Mouse (Mus musculus) CH12.LX (cell line): ENCODE measurements around the gene Tmeff2. TPM values are rescaled to one million over a fixed set of nuclear protein-coding genes. Genes with fewer than 3 reads are reported as not detected.

Source experiments
- DNase-seq: peaks from one replicate; pipeline ENCODE4 v3.0.0-alpha.2; 2013; ENCODE audit errors: extremely low read depth
- H3K27ac ChIP-seq: 2 replicates; pipeline ENCODE4 v1.5.1; 2012; ENCODE audit warnings: low read depth, mild to moderate bottlenecking, control low read depth, moderate library complexity; ENCODE audit not compliant: insufficient read depth
- H3K27me3 ChIP-seq: replicated peaks from 2 replicates; pipeline ENCODE3; 2012; ENCODE audit warnings: inconsistent platforms
- H3K36me3 ChIP-seq, 2 experiments: replicated peaks in 1 of 2; 2 replicates each; pipeline versions ENCODE3 to v1.6.1; 2012; ENCODE audit warnings: inconsistent platforms in 1 of 2, low read length in 1 of 2, mild to moderate bottlenecking in 1 of 2, mixed read lengths in 1 of 2, moderate library complexity in 1 of 2; ENCODE audit not compliant: control insufficient read depth in 1 of 2, insufficient read depth in 1 of 2
- H3K4me1 ChIP-seq, 2 experiments: 2 replicates each; pipeline ENCODE4 v1.6.1; 2012; ENCODE audit warnings: inconsistent platforms in 1 of 2, moderate library complexity in 1 of 2; ENCODE audit not compliant: insufficient read depth in 2 of 2, control insufficient read depth in 1 of 2
- H3K4me2 ChIP-seq: 2 replicates; pipeline ENCODE4 v1.6.1; 2012; ENCODE audit warnings: low read depth, mild to moderate bottlenecking, control low read depth; ENCODE audit not compliant: poor library complexity, insufficient read depth, severe bottlenecking
- H3K4me3 ChIP-seq, 3 experiments: fragments of 150-350 bp in 1 of 3; sonication (generic) in 1 of 3; replicated peaks in 1 of 3; 2 replicates each; pipeline versions ENCODE3 to v1.5.1; 2011 to 2012; ENCODE audit warnings: low read depth in 2 of 3, low read length in 2 of 3, mild to moderate bottlenecking in 2 of 3, moderate library complexity in 2 of 3, control low read depth in 1 of 3, improper control_type of control experiment in 1 of 3, inconsistent platforms in 1 of 3, mixed read lengths in 1 of 3; ENCODE audit not compliant: poor library complexity in 1 of 3
- H3K79me2 ChIP-seq: replicated peaks from 2 replicates; pipeline ENCODE4 v1.6.1; 2012; ENCODE audit warnings: mild to moderate bottlenecking, moderate library complexity; ENCODE audit not compliant: control insufficient read depth, poor library complexity, insufficient read depth, severe bottlenecking; ENCODE audit errors: extremely low read depth
- H3K9ac ChIP-seq: 2 replicates; pipeline ENCODE4 v1.6.1; 2012; ENCODE audit warnings: low read depth, mild to moderate bottlenecking, control low read depth, moderate library complexity; ENCODE audit not compliant: insufficient read depth
- H3K9me3 ChIP-seq: replicated peaks from 2 replicates; pipeline ENCODE3; 2012; ENCODE audit warnings: low read length, inconsistent platforms, mixed read lengths
- BHLHE40 ChIP-seq: IDR thresholded peaks from 2 replicates; pipeline ENCODE4 v1.6.1; 2011; ENCODE audit warnings: mild to moderate bottlenecking, low read depth, low read length, improper control_type of control experiment
- CTCF ChIP-seq, 2 experiments: IDR thresholded peaks in 1 of 2; conservative IDR thresholded peaks in 1 of 2; 2 replicates each; pipeline ENCODE4 v1.5.1; 2011 to 2012; ENCODE audit warnings: low read depth in 2 of 2, low read length in 2 of 2, improper control_type of control experiment in 1 of 2, inconsistent platforms in 1 of 2, mild to moderate bottlenecking in 1 of 2, moderate library complexity in 1 of 2
- ETS1 ChIP-seq: conservative IDR thresholded peaks from 2 replicates; pipeline ENCODE4 v1.6.1; 2012; ENCODE audit warnings: low read depth, mild to moderate bottlenecking, inconsistent platforms, low read length, improper control_type of control experiment, moderate library complexity
- HCFC1 ChIP-seq: IDR thresholded peaks from 2 replicates; pipeline ENCODE4 v1.6.1; 2012; ENCODE audit warnings: low read depth, mild to moderate bottlenecking, inconsistent platforms, low read length, improper control_type of control experiment
- JUN ChIP-seq: IDR thresholded peaks from 2 replicates; pipeline ENCODE4 v1.6.1; 2011; ENCODE audit warnings: low read depth, mild to moderate bottlenecking, low read length, improper control_type of control experiment, moderate library complexity; ENCODE audit not compliant: insufficient read depth
- JUND ChIP-seq: conservative IDR thresholded peaks from 2 replicates; pipeline ENCODE4 v1.6.1; 2011; ENCODE audit warnings: low read depth, low read length, improper control_type of control experiment
- MAZ ChIP-seq: IDR thresholded peaks from 2 replicates; pipeline ENCODE4 v1.6.1; 2012; ENCODE audit warnings: low read depth, mild to moderate bottlenecking, inconsistent platforms, low read length, improper control_type of control experiment, moderate library complexity
- MXI1 ChIP-seq: IDR thresholded peaks from 2 replicates; pipeline ENCODE4 v1.6.1; 2011; ENCODE audit warnings: mild to moderate bottlenecking, low read depth, low read length, improper control_type of control experiment
- NELFE ChIP-seq: IDR thresholded peaks from 2 replicates; pipeline ENCODE4 v1.6.1; 2011; ENCODE audit warnings: low read depth, low read length, improper control_type of control experiment
- NRF1 ChIP-seq: IDR thresholded peaks from 2 replicates; pipeline ENCODE4 v1.6.1; 2014; ENCODE audit warnings: low read depth, mild to moderate bottlenecking, inconsistent platforms, low read length, improper control_type of control experiment, moderate library complexity
- POLR2AphosphoS2 ChIP-seq: IDR thresholded peaks from 2 replicates; pipeline ENCODE4 v1.6.1; 2011; ENCODE audit warnings: low read depth, low read length, improper control_type of control experiment
- RCOR1 ChIP-seq: conservative IDR thresholded peaks from 2 replicates; pipeline ENCODE4 v1.6.1; 2012; ENCODE audit warnings: low read depth, mild to moderate bottlenecking, inconsistent platforms, low read length, improper control_type of control experiment
- SMC3 ChIP-seq: IDR thresholded peaks from 2 replicates; pipeline ENCODE4 v1.6.1; 2011; ENCODE audit warnings: low read depth, low read length, improper control_type of control experiment
- TBP ChIP-seq: conservative IDR thresholded peaks from 2 replicates; pipeline ENCODE4 v1.6.1; 2011; ENCODE audit warnings: low read depth, low read length, improper control_type of control experiment
- TCF12 ChIP-seq: IDR thresholded peaks from 2 replicates; pipeline ENCODE4 v1.6.1; 2014; ENCODE audit warnings: low read depth, mild to moderate bottlenecking, inconsistent platforms, low read length, improper control_type of control experiment
- USF1 ChIP-seq: IDR thresholded peaks from 2 replicates; pipeline ENCODE4 v1.6.1; 2014; ENCODE audit warnings: low read depth, mild to moderate bottlenecking, inconsistent platforms, low read length, improper control_type of control experiment
- USF2 ChIP-seq: conservative IDR thresholded peaks from 2 replicates; pipeline ENCODE4 v1.6.1; 2011; ENCODE audit warnings: low read depth, low read length, improper control_type of control experiment
- ZMIZ1 ChIP-seq: IDR thresholded peaks from 2 replicates; pipeline ENCODE4 v1.6.1; 2012; ENCODE audit warnings: low read depth, mild to moderate bottlenecking, inconsistent platforms, low read length, improper control_type of control experiment
- ZNF384 ChIP-seq: IDR thresholded peaks from 2 replicates; pipeline ENCODE4 v1.6.1; 2012; ENCODE audit warnings: low read depth, low read length, improper control_type of control experiment, inconsistent platforms
- dilution Hi-C: fragments of 300-500 bp; cut with MboI; formaldehyde crosslinking; loops from 2 replicates; pipeline ENCODE4 v1.14.3; 2020; ENCODE audit warnings: low sequenced_read_pairs; ENCODE audit not compliant: extremely low pct_unique_long_range_greater_than_20kb, extremely low pct_ligation_motif_present
- in situ Hi-C: fragments of 300-500 bp; cut with MboI; formaldehyde crosslinking; loops from 3 replicates; pipeline ENCODE4 v1.14.3; 2019; ENCODE audit warnings: low sequenced_read_pairs, low pct_ligation_motif_present, low pct_unique_long_range_greater_than_20kb, mixed read lengths
- polyA plus RNA-seq: library from polyadenylated mRNA; unstranded; fragments of >175 nt; gene quantifications from 2 replicates; pipeline ENCODE4 v1.2.1, GENCODE M21; 2012; ENCODE audit warnings: low read depth; ENCODE audit not compliant: insufficient read length
- total RNA-seq, 2 experiments: library from RNA; depleted of rRNA; stranded (reverse); fragments of 300-350 nt in 1 of 2; fragments of >200 nt in 1 of 2; gene quantifications; 2 replicates each; pipeline ENCODE4 v1.2.3; 2012 to 2014

Tmeff2 gene
- total and polyA plus RNA-seq, 3 experiments: not detected

GRCm38 (mm10) chr1:50980591-50980990 lies 80.1 kb downstream of the Tmeff2 start:
- DNase-seq: no peak

GRCm38 (mm10) chr1:50981151-50981828 lies 80.8 kb downstream of the Tmeff2 start:
- no peaks in the 10 kb centered on the region for H3K27me3 ChIP-seq
- in situ Hi-C loops: no loop called here
- no peak overlapping the region for H3K4me2 ChIP-seq
- dilution Hi-C loops: no loop called here
- no peaks in the 10 kb centered on the region for H3K4me1 ChIP-seq
- H3K27ac ChIP-seq: no peak overlapping the region
- TF ChIP-seq NELFE (no peak), USF1 (no peak), MXI1 (no peak), POLR2AphosphoS2 (no peak), TBP (no peak), JUND (no peak), TCF12 (no peak), ZMIZ1 (no peak), JUN (no peak), MAZ (no peak), USF2 (no peak), HCFC1 (no peak)
- no peak overlapping the region for H3K4me3 ChIP-seq
- no peaks in the 10 kb centered on the region for H3K36me3 ChIP-seq
- no peaks in the 10 kb centered on the region for H3K9me3 ChIP-seq
- H3K9ac ChIP-seq: no peak overlapping the region
- no peak for DNase-seq
- no peaks in the 10 kb centered on the region for H3K79me2 ChIP-seq

More at GRCm38 (mm10) chr1:50980591-50980990, 80.1 kb downstream of the Tmeff2 start:
- H3K9me3 ChIP-seq: no peaks in the 10 kb centered on the region
- H3K4me3 ChIP-seq: no peak overlapping the region
- no peak for TF ChIP-seq ETS1
- TF ChIP-seq USF1: no peak
- TF ChIP-seq NRF1: no peak
- TF ChIP-seq ZNF384: no peak
- no peak for TF ChIP-seq SMC3
- no peak for TF ChIP-seq RCOR1
- TF ChIP-seq CTCF (conservative IDR thresholded peaks at IDR 0.05 in 1 of 2, IDR thresholded peaks at IDR 0.05 in 1 of 2; ENCODE audit: low read depth in 2 of 2, low read length in 2 of 2): no peak
- no peak for TF ChIP-seq BHLHE40
- no peak overlapping the region for H3K9ac ChIP-seq
- H3K4me2 ChIP-seq: no peak overlapping the region
- H3K4me1 ChIP-seq: no peaks in the 10 kb centered on the region
- no peak overlapping the region for H3K27ac ChIP-seq
- dilution Hi-C loops (no loop called here), in situ Hi-C loops (no loop called here)
- H3K36me3 ChIP-seq: no peaks in the 10 kb centered on the region
- no peaks in the 10 kb centered on the region for H3K27me3 ChIP-seq
- H3K79me2 ChIP-seq: no peaks in the 10 kb centered on the region
